13 mouse cellular contexts compared by ENCODE assay signal in the genomic region with DNA sequence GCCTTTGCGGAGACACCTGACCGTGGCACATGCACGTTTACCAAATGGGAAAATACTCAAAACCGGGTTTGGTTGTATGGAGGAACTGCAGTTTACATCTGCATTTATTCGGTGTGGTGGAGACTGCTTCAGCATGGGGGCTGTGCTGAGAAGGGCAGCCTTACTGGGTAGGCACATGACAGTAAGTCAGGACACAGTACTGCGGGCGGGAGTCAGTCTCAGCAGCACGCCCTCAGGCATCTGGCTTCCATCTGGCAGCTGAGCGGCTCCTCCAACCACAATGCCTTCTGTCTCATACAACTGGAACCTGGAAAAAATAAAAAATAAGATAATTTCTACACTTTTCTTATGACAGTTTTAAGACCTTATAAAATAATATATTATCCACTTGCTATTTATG. TPM values are rescaled to one million over a fixed set of nuclear protein-coding genes. Genes with fewer than 3 reads are reported as not detected.
DNase-seq lines count a peak whose midpoint lies in the region; ATAC-seq and TF ChIP-seq lines count a peak whose summit lies in the region.
"Had no signal": no experiment of that assay in that cellular context is flagged by ENCODE, and none has a peak within 500 bp of the region (broad histone marks: within the 10 kb centered on the region; RNA-seq: fewer than 3 reads in every experiment).

No protein-coding gene starts in this region.

- H3K4me1 ChIP-seq in limb, embryonic 11.5 days (ENCODE audit: control insufficient read depth, insufficient read depth, low read length), result no peaks in the 10 kb centered on the region
- H3K4me1 ChIP-seq in limb, embryonic 10.5 days, result 0 out of 2 replicates have a peak, but pooled peaks cover 4% of the 10 kb centered on the region
- H3K4me1 ChIP-seq in hindbrain, postnatal 0 days (ENCODE audit: insufficient read depth, low read length), result no peaks in the 10 kb centered on the region
- peaks cover 13% of the 10 kb centered on the region; the same call in 1 of the 2 replicates for H3K4me1 ChIP-seq in neural tube, embryonic 13.5 days (replicated peaks)
- H3K4me1 ChIP-seq: embryonic facial prominence, embryonic 15.5 days had no signal

- no peak overlapping the region for H3K9ac ChIP-seq in limb, embryonic 11.5 days (ENCODE audit: low read length)
- no peak overlapping the region for H3K9ac ChIP-seq in hindbrain, postnatal 0 days (replicated peaks; ENCODE audit: low read length)
- H3K9ac ChIP-seq in neural tube, embryonic 13.5 days, result no peak overlapping the region
- H3K9ac ChIP-seq: embryonic facial prominence, embryonic 15.5 days; lung, embryonic 14.5 days had no signal

- no peaks in the 10 kb centered on the region for H3K9me3 ChIP-seq in limb, embryonic 11.5 days (ENCODE audit: control insufficient read depth, low read length)
- no peaks in the 10 kb centered on the region for H3K9me3 ChIP-seq in limb, embryonic 10.5 days (replicated peaks)
- no peaks in the 10 kb centered on the region for H3K9me3 ChIP-seq in hindbrain, postnatal 0 days (ENCODE audit: low read length)
- H3K9me3 ChIP-seq in neural tube, embryonic 13.5 days, result no peaks in the 10 kb centered on the region; the same call in 1 of the 2 replicates

- ATAC-seq in limb, embryonic 11.5 days (ENCODE audit: insufficient number of reproducible peaks, low FRiP score, low TSS enrichment, low read depth), result no peak
- ATAC-seq in hindbrain, postnatal 0 days, result no peak
- peak; percentile 66; the same call in 1 of the 2 replicates for ATAC-seq in neural tube, embryonic 13.5 days (ENCODE audit: low read depth)

- no peak overlapping the region for H3K4me2 ChIP-seq in limb, embryonic 11.5 days (ENCODE audit: low read depth, severe bottlenecking)
- H3K4me2 ChIP-seq in hindbrain, postnatal 0 days (ENCODE audit: low read depth, low read length), result no peak overlapping the region
- H3K4me2 ChIP-seq in neural tube, embryonic 13.5 days, result no peak overlapping the region
- H3K4me2 ChIP-seq: embryonic facial prominence, embryonic 15.5 days; lung, embryonic 14.5 days had no signal

- peaks cover 30% of the 10 kb centered on the region for H3K36me3 ChIP-seq in limb, embryonic 11.5 days (ENCODE audit: control insufficient read depth, insufficient read depth, low read length)
- H3K36me3 ChIP-seq in limb, embryonic 10.5 days, result peaks cover 63% of the 10 kb centered on the region
- H3K36me3 ChIP-seq in hindbrain, postnatal 0 days (ENCODE audit: insufficient read depth, low read length), result peaks cover 53% of the 10 kb centered on the region
- H3K36me3 ChIP-seq in neural tube, embryonic 13.5 days, result peaks cover 74% of the 10 kb centered on the region

- 71% methylated on average over 9 of the region's 9 CpGs for WGBS in limb, embryonic 11.5 days
- WGBS in limb, embryonic 10.5 days, result 72% methylated on average over 9 of the region's 9 CpGs
- WGBS in hindbrain, postnatal 0 days, result 70% methylated on average over 9 of the region's 9 CpGs
- 60% methylated on average over 9 of the region's 9 CpGs for WGBS in neural tube, embryonic 13.5 days

- TF ChIP-seq CTCF in hindbrain, postnatal 0 days (IDR thresholded peaks at IDR 0.05; ENCODE audit: low read depth), result no peak

- DNase-seq in embryo, embryonic 10 days (ENCODE audit: low spot score), result peak; percentile 57
- no peak for DNase-seq in embryo, embryonic 9.5 days (ENCODE audit: extremely low spot score)
- DNase-seq in limb, embryonic 11.5 days (ENCODE audit: low spot score), result peak; percentile 30
- no peak for DNase-seq in limb, embryonic 10.5 days (ENCODE audit: low spot score)
- DNase-seq in hindbrain, postnatal 0 days (ENCODE audit: low spot score), result peak; percentile 17
- DNase-seq in MN1 (ENCODE audit: low spot score), result no peak
- DNase-seq in thymus, postnatal 25 days, result no peak
- DNase-seq: cerebellum, adult 9-10 months; kidney, postnatal 10 days; lung, embryonic 14.5 days; spleen, adult 18-20 months had no signal

- H3K27me3 ChIP-seq in limb, embryonic 11.5 days (ENCODE audit: control insufficient read depth, insufficient read depth, low read length), result no peaks in the 10 kb centered on the region
- H3K27me3 ChIP-seq in limb, embryonic 10.5 days (ENCODE audit: low read depth, poor library complexity, severe bottlenecking), result no peaks in the 10 kb centered on the region
- H3K27me3 ChIP-seq in hindbrain, postnatal 0 days (ENCODE audit: insufficient read depth, low read length), result no peaks in the 10 kb centered on the region
- H3K27me3 ChIP-seq in neural tube, embryonic 13.5 days, result no peaks in the 10 kb centered on the region
- H3K27me3 ChIP-seq: embryonic facial prominence, embryonic 15.5 days had no signal

- H3K27ac ChIP-seq in limb, embryonic 11.5 days (replicated peaks; ENCODE audit: low read depth, low read length), result no peak overlapping the region
- H3K27ac ChIP-seq in limb, embryonic 10.5 days, result no peak overlapping the region
- H3K27ac ChIP-seq in hindbrain, postnatal 0 days, result no peak overlapping the region
- H3K27ac ChIP-seq in neural tube, embryonic 13.5 days (replicated peaks), result no peak overlapping the region
- H3K27ac ChIP-seq: embryonic facial prominence, embryonic 15.5 days had no signal

- H3K4me3 ChIP-seq in limb, embryonic 11.5 days (ENCODE audit: low read depth, low read length), result no peak overlapping the region
- no peak overlapping the region for H3K4me3 ChIP-seq in limb, embryonic 10.5 days
- H3K4me3 ChIP-seq in hindbrain, postnatal 0 days (ENCODE audit: low read length), result no peak overlapping the region
- H3K4me3 ChIP-seq in neural tube, embryonic 13.5 days, result no peak overlapping the region
- H3K4me3 ChIP-seq: embryonic facial prominence, embryonic 15.5 days had no signal

RNA-seq across cellular contexts. Expression of a gene that starts 32.4 kb away (rescaled TPM):
- 18.1 and 22.7 TPM in 2 replicates for polyA plus RNA-seq in limb, embryonic 11.5 days (2014; fragmentation: Nextera tagmentation; extraction: Ambion mirVana)
- polyA plus RNA-seq in limb, embryonic 10.5 days (2016; fragmentation: Nextera tagmentation; extraction: Ambion mirVana), result 16.7 and 17.9 TPM in 2 replicates
- total RNA-seq in hindbrain, postnatal 0 days (2014; rRNA removed), result 65.3 and 70.6 TPM in 2 replicates
- 13.6 and 15.0 TPM in 2 replicates for polyA plus RNA-seq in hindbrain, postnatal 0 days (2015; fragmentation: Nextera tagmentation; extraction: Ambion mirVana)
- polyA plus RNA-seq in neural tube, embryonic 13.5 days (2015; fragmentation: Nextera tagmentation; extraction: Ambion mirVana), result 22.3 and 26.3 TPM in 2 replicates

Comparison
In these comparisons a context has a peak if more than half of its experiments do, and no peak if none do; other contexts are left out.
1. DNase-seq: peak in embryo, embryonic 10 days (single experiment), limb, embryonic 11.5 days (single experiment) and hindbrain, postnatal 0 days (single experiment); none in embryo, embryonic 9.5 days (single experiment), limb, embryonic 10.5 days (single experiment), MN1 (single experiment) and thymus, postnatal 25 days (single experiment).